Mouse (Mus musculus) neutrophil, adult 5-6 weeks (primary cell): ENCODE measurements around the gene Gm9821. TPM values are rescaled to one million over a fixed set of nuclear protein-coding genes. Genes with fewer than 3 reads are reported as not detected.
A peak's percentile ranks its signal among the peaks of the same experiment; 100 is the strongest.

Experiments
- ATAC-seq: fragments of 151-379, 151-347 bp; 2 replicates; pipeline ENCODE4 v1.8.0; 2017; ENCODE audit warnings: mild to moderate bottlenecking, moderate TSS enrichment; ENCODE audit not compliant: insufficient number of reproducible peaks, poor library complexity, low FRiP score, severe bottlenecking; ENCODE audit errors: extremely low read depth
- total RNA-seq: library from RNA; stranded (forward); fragments of 200-1000 nt; gene quantifications from 2 replicates; pipeline ENCODE4 v1.2.3, GENCODE M21; 2017

The Gm9821 gene
- total RNA-seq, 1 experiment from 2014 or later, result 0.35 TPM

GRCm38 (mm10) chr2:91923415-91924337, 21.8 kb upstream of the Gm9821 start:
- peak; percentile 34; the same call in 1 of the 2 replicates for ATAC-seq

GRCm38 (mm10) chr2:91924726-91925125, 20.8 kb upstream of the Gm9821 start:
- no peak for ATAC-seq

GRCm38 (mm10) chr2:91925442-91925841, 20.1 kb upstream of the Gm9821 start:
- no peak for ATAC-seq

- no peak for ATAC-seq
Observed at GRCm38 (mm10) chr2:91926949-91927348, 18.6 kb upstream of the Gm9821 start, which contains the start of gene Chrm4. Gene Chrm4, plus strand, starts transcription at chr2:91927249.

GRCm38 (mm10) chr2:91927826-91928533, 17.5 kb upstream of the Gm9821 start:
- peak; percentile 21; the same call in 1 of the 2 replicates for ATAC-seq

GRCm38 (mm10) chr2:91928534-91929350, 16.8 kb upstream of the Gm9821 start:
- ATAC-seq, result no peak

GRCm38 (mm10) chr2:91929455-91929854, 16.0 kb upstream of the Gm9821 start:
- no peak for ATAC-seq

GRCm38 (mm10) chr2:91929936-91930335, 15.6 kb upstream of the Gm9821 start:
- ATAC-seq, result no peak

- ATAC-seq, result no peak
Observed at GRCm38 (mm10) chr2:91930761-91931291, 14.7 kb upstream of the Gm9821 start.

- ATAC-seq, result no peak
Observed at GRCm38 (mm10) chr2:91931328-91932159, 14.0 kb upstream of the Gm9821 start.

- ATAC-seq, result no peak
Observed at GRCm38 (mm10) chr2:91932160-91932711, 13.3 kb upstream of the Gm9821 start, which contains the start of gene Mdk. Gene Mdk, minus strand, starts transcription at chr2:91932297.

- ATAC-seq, result no peak
Observed at GRCm38 (mm10) chr2:91932737-91933350, 12.7 kb upstream of the Gm9821 start.

GRCm38 (mm10) chr2:91933471-91933870, 12.0 kb upstream of the Gm9821 start:
- ATAC-seq, result no peak

- ATAC-seq, result no peak
Observed at GRCm38 (mm10) chr2:91934016-91934415, 11.5 kb upstream of the Gm9821 start.

- no peak for ATAC-seq
Observed at GRCm38 (mm10) chr2:91934826-91935525, 10.5 kb upstream of the Gm9821 start.

- no peak for ATAC-seq
Observed at GRCm38 (mm10) chr2:91936154-91936553, 9.3 kb upstream of the Gm9821 start.
